Mouse (Mus musculus) heart, adult 2 months (tissue): ENCODE results near the gene Sox21. TPM values are rescaled to one million over a fixed set of nuclear protein-coding genes. Genes with fewer than 3 reads are reported as not detected.

Experiments used
- DNase-seq, 2 experiments: peaks; one replicate each; pipeline ENCODE4 v3.0.0; 2021
- H3K27ac ChIP-seq: fragments of 200-600 bp; 2 replicates; pipeline ENCODE4 v1.8.1; 2022
- H3K27me3 ChIP-seq: fragments of 200-500 bp; 2 replicates; pipeline ENCODE4 v1.6.1; 2012; ENCODE audit warnings: mild to moderate bottlenecking, low read length, inconsistent platforms, mixed read lengths; ENCODE audit not compliant: control insufficient read depth, insufficient read depth
- H3K36me3 ChIP-seq: fragments of 200-500 bp; 2 replicates; pipeline ENCODE4 v1.6.1; 2012; ENCODE audit warnings: low read length, inconsistent platforms; ENCODE audit not compliant: control insufficient read depth, insufficient read depth
- H3K4me1 ChIP-seq: fragments of 200-500 bp; 2 replicates; pipeline ENCODE4 v1.6.1; 2011; ENCODE audit warnings: low read length; ENCODE audit not compliant: control insufficient read depth, insufficient read depth
- H3K4me3 ChIP-seq: fragments of 200-600 bp; 2 replicates; pipeline ENCODE4 v1.8.1; 2022
- H3K79me2 ChIP-seq: fragments of 200-500 bp; replicated peaks from 2 replicates; pipeline ENCODE4 v1.6.1; 2012; ENCODE audit warnings: mild to moderate bottlenecking, inconsistent platforms, low read length, moderate library complexity, mixed read lengths; ENCODE audit not compliant: control insufficient read depth, insufficient read depth
- H3K9ac ChIP-seq: fragments of 200-500 bp; 2 replicates; pipeline ENCODE4 v1.6.1; 2012; ENCODE audit warnings: low read depth, mild to moderate bottlenecking, control low read depth, inconsistent platforms, low read length, mixed read lengths
- CTCF ChIP-seq: fragments of 200-600 bp; IDR thresholded peaks from 2 replicates; pipeline ENCODE4 v1.8.1; 2022; ENCODE audit warnings: antibody characterized with exemption, mild to moderate bottlenecking, moderate library complexity
- EP300 ChIP-seq: fragments of 200-500 bp; IDR thresholded peaks from 2 replicates; pipeline ENCODE4 v1.6.1; 2011; ENCODE audit warnings: low read depth, low read length, control low read depth; ENCODE audit not compliant: insufficient read depth
- POLR2A ChIP-seq: fragments of 200-500 bp; IDR thresholded peaks from 2 replicates; pipeline ENCODE4 v1.6.1; 2011; ENCODE audit warnings: mild to moderate bottlenecking, low read depth, low read length, control low read depth; ENCODE audit not compliant: insufficient read depth
- WGBS: fragments of 180-500 bp; shearing (Covaris S2); methylation state at CpG from one replicate; pipeline ENCODE4 v1.1.7; 2018; 5-methylcytosine and 5-hydroxymethylcytosine counted together
- intact Hi-C: fragments of 180-260 bp; cut with DNase I; formaldehyde crosslinking; loops from one replicate; pipeline ENCODE4 v1.15.1; 2025
- microRNA-seq, 2 experiments: library from miRNA; unstranded; fragments of <30 nt; microRNA quantifications; one replicate each; pipeline ENCODE4 v1.2.0; 2021
- polyA plus RNA-seq: library from polyadenylated mRNA; depleted of rRNA; stranded (reverse); fragments of >200 nt; gene quantifications from 2 replicates; pipeline ENCODE4 v1.2.3, GENCODE M21; 2012; rRNA removed
- total RNA-seq, 2 experiments: library from RNA; stranded (reverse); gene quantifications; 2 replicates each; pipeline ENCODE4 v1.2.3; 2021

Gene Sox21
- total and polyA plus RNA-seq, 3 experiments = 0.21 TPM; not detected in 2

GRCm38 (mm10) chr14:118194219-118194914, 42.5 kb downstream of the Sox21 start:
- no peak overlapping the region for H3K4me3 ChIP-seq
- no peak overlapping the region for H3K27ac ChIP-seq
- H3K36me3 ChIP-seq = no peaks in the 10 kb centered on the region
- no peak for DNase-seq
- no peaks in the 10 kb centered on the region for H3K4me1 ChIP-seq
- intact Hi-C loops = no loop called here
- no peaks in the 10 kb centered on the region for H3K79me2 ChIP-seq
- TF ChIP-seq EP300 (no peak), CTCF (no peak), POLR2A (no peak)
- 0 out of 2 replicates have a peak, but pooled peaks cover 2% of the 10 kb centered on the region for H3K27me3 ChIP-seq
- H3K9ac ChIP-seq = no peak overlapping the region
- WGBS = 56% methylated on average over 13 of the region's 13 CpGs

- TF ChIP-seq POLR2A (no peak), EP300 (no peak), CTCF (no peak)
- no peak overlapping the region for H3K9ac ChIP-seq
- H3K4me1 ChIP-seq = no peaks in the 10 kb centered on the region
- 45% methylated on average over 10 of the region's 10 CpGs for WGBS
- no peaks in the 10 kb centered on the region for H3K36me3 ChIP-seq
- no peaks in the 10 kb centered on the region for H3K79me2 ChIP-seq
- H3K27ac ChIP-seq = no peak overlapping the region
- 0 out of 2 replicates have a peak, but pooled peaks cover 2% of the 10 kb centered on the region for H3K27me3 ChIP-seq
- intact Hi-C loops = no loop called here
- DNase-seq = no peak
- H3K4me3 ChIP-seq = no peak overlapping the region
Observed at GRCm38 (mm10) chr14:118193663-118194062, 43.2 kb downstream of the Sox21 start.

GRCm38 (mm10) chr14:118193001-118193628, 43.7 kb downstream of the Sox21 start:
- TF ChIP-seq POLR2A = no peak
- no peak for TF ChIP-seq CTCF
- TF ChIP-seq EP300 = no peak
- Histone ChIP-seq H3K27me3 (0 out of 2 replicates have a peak, but pooled peaks cover 2% of the 10 kb centered on the region), H3K4me1 (no peaks in the 10 kb centered on the region), H3K27ac (no peak overlapping the region), H3K79me2 (no peaks in the 10 kb centered on the region), H3K9ac (no peak overlapping the region), H3K4me3 (no peak overlapping the region), H3K36me3 (no peaks in the 10 kb centered on the region)
- 64% methylated on average over 10 of the region's 10 CpGs for WGBS
- intact Hi-C loops = no loop called here
- no peak for DNase-seq

GRCm38 (mm10) chr14:118191442-118191841, 45.4 kb downstream of the Sox21 start:
- 67% methylated on average over 9 of the region's 9 CpGs for WGBS
- 0 out of 2 replicates have a peak, but pooled peaks cover 2% of the 10 kb centered on the region for H3K27me3 ChIP-seq
- no peak for DNase-seq
- TF ChIP-seq CTCF = no peak
- TF ChIP-seq POLR2A = no peak
- no peak for TF ChIP-seq EP300
- no peak overlapping the region for H3K27ac ChIP-seq
- no peak overlapping the region for H3K4me3 ChIP-seq
- no peaks in the 10 kb centered on the region for H3K36me3 ChIP-seq
- no peak overlapping the region for H3K9ac ChIP-seq
- intact Hi-C loops = no loop called here
- H3K4me1 ChIP-seq = no peaks in the 10 kb centered on the region
- no peaks in the 10 kb centered on the region for H3K79me2 ChIP-seq

Small RNA genes lying within 50 kb of the gene (microRNA-seq; reads per million reads assigned to microRNA genes)
- 0 reads per million in 2 experiments for gene Mir6241

Other genes starting within 250 kb of the Sox21 start
- 1 to 10 TPM; 2.5 to 5.1 TPM for gene Dct, start 184.8 kb downstream of the Sox21 start, total RNA-seq
- gene Dct, start 184.8 kb downstream of the Sox21 start, polyA plus RNA-seq = 2.1 and 3.6 TPM in 2 replicates
- 10 to 100 TPM in 1 of 2 experiments, 1 to 10 TPM in 1; 8.7 to 10.3 TPM for gene Tgds, start 104.3 kb downstream of the Sox21 start, total RNA-seq
- gene Tgds, start 104.3 kb downstream of the Sox21 start, polyA plus RNA-seq = 6.4 and 11.4 TPM in 2 replicates
- gene Gpr180, start 99.9 kb downstream of the Sox21 start, total RNA-seq = 10 to 100 TPM; 19.9 TPM
- 25.8 and 35.2 TPM in 2 replicates for gene Gpr180, start 99.9 kb downstream of the Sox21 start, polyA plus RNA-seq
- not detected for gene Gm9376, start 29.9 kb upstream of the Sox21 start, total RNA-seq
- gene Gm9376, start 29.9 kb upstream of the Sox21 start, polyA plus RNA-seq = not detected in 2 replicates